Mouse (Mus musculus) kidney, adult 2 months (tissue): ENCODE data around the gene Frmd4a.

ENCODE experiments used
- CTCF ChIP-seq: fragments of 200-500 bp; conservative IDR thresholded peaks from 2 replicates; pipeline ENCODE4 v1.5.1; 2011; ENCODE audit warnings: low read depth, mild to moderate bottlenecking, control low read depth, low read length, moderate library complexity, mixed read lengths; ENCODE audit not compliant: insufficient read depth, insufficient read length
- POLR2A ChIP-seq: fragments of 200-500 bp; IDR thresholded peaks from one replicate; pipeline ENCODE4 v1.6.1; 2011; ENCODE audit warnings: low read depth, low read length, control low read depth

- no peak for TF ChIP-seq CTCF
- TF ChIP-seq POLR2A = no peak
Measured at GRCm38 (mm10) chr2:4154036-4154653, 136.6 kb downstream of the Frmd4a start.
